Mouse (Mus musculus) heart, embryonic 11.5 days (tissue): ENCODE results near the gene Akap6. TPM values are rescaled to one million over a fixed set of nuclear protein-coding genes. Genes with fewer than 3 reads are reported as not detected.

Experiments
- ATAC-seq: fragments of 200-750 bp; cut with Nextera tagmentation; replicated peaks from 2 replicates; pipeline ENCODE4 v1.8.0; 2017; ENCODE audit warnings: moderate library complexity; ENCODE audit not compliant: insufficient number of reproducible peaks, low FRiP score, low TSS enrichment
- H3K27ac ChIP-seq: fragments of 300-500 bp; sonication (generic); 2 replicates; pipeline ENCODE4 v1.5.1; 2014; ENCODE audit warnings: mild to moderate bottlenecking, low read depth, low read length
- H3K27me3 ChIP-seq: fragments of 300-500 bp; sonication (generic); 2 replicates; pipeline ENCODE4 v1.6.1; 2014; ENCODE audit warnings: mild to moderate bottlenecking, low read length, mixed read lengths; ENCODE audit not compliant: control insufficient read depth, insufficient read depth
- H3K36me3 ChIP-seq: fragments of 300-500 bp; sonication (generic); 2 replicates; pipeline ENCODE4 v1.6.1; 2014; ENCODE audit warnings: mild to moderate bottlenecking, low read length, moderate library complexity, mixed read lengths; ENCODE audit not compliant: control insufficient read depth, insufficient read depth
- H3K4me1 ChIP-seq: fragments of 300-500 bp; sonication (generic); 2 replicates; pipeline ENCODE4 v1.6.1; 2014; ENCODE audit warnings: low read length; ENCODE audit not compliant: control insufficient read depth, insufficient read depth
- H3K4me2 ChIP-seq: fragments of 300-500 bp; sonication (generic); 2 replicates; pipeline ENCODE4 v1.6.1; 2014; ENCODE audit warnings: mild to moderate bottlenecking, moderate library complexity
- H3K4me3 ChIP-seq: fragments of 300-500 bp; sonication (generic); 2 replicates; pipeline ENCODE4 v1.5.1; 2014; ENCODE audit warnings: low read depth, low read length
- H3K9ac ChIP-seq: fragments of 300-500 bp; sonication (generic); 2 replicates; pipeline ENCODE4 v1.6.1; 2014; ENCODE audit warnings: mild to moderate bottlenecking, low read depth, low read length, moderate library complexity
- H3K9me3 ChIP-seq: fragments of 300-500 bp; sonication (generic); replicated peaks from 2 replicates; pipeline ENCODE4 v1.6.1; 2016; ENCODE audit warnings: low read length; ENCODE audit not compliant: control insufficient read depth
- WGBS: fragments of 180-500 bp; shearing (Covaris S2); extraction: QIAGEN DNeasy Blood & Tissue Kit; methylation state at CpG from one replicate; pipeline ENCODE4 v1.1.7; 2014; ENCODE audit not compliant: insufficient replicate concordance; 5-methylcytosine and 5-hydroxymethylcytosine counted together
- polyA plus RNA-seq: library from polyadenylated mRNA; unstranded; fragments of >200 nt; fragmentation: Nextera tagmentation; extraction: Ambion mirVana; gene quantifications from 2 replicates; pipeline ENCODE4 v1.2.1, GENCODE M21; 2014

The Akap6 gene
- polyA plus RNA-seq, 1 experiment from 2014 or later: 6.7 TPM

DNA sequence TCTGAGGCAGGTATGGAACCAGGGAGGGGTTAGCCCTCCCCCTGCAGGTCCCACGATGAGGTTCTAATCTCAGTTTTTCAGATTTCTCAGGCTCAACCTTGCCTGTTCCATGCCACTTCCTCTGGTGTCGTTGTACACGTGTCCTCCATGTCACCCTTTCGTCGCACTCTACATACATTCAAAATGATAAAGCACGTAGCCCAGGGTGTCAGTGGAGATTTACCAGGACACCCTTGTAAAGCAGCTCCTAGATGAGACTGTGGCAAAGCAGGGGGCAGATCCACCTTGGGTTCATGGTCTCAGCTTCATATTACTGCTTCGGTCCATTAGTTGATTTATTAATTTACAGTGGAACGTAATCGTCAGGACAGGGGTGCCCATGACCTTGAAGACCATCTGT, 100.5 kb downstream of the Akap6 start:
- WGBS: 49% methylated on average over 9 of the region's 9 CpGs
- H3K4me1 ChIP-seq: peaks cover 7% of the 10 kb centered on the region; the same call in 1 of the 2 replicates

DNA sequence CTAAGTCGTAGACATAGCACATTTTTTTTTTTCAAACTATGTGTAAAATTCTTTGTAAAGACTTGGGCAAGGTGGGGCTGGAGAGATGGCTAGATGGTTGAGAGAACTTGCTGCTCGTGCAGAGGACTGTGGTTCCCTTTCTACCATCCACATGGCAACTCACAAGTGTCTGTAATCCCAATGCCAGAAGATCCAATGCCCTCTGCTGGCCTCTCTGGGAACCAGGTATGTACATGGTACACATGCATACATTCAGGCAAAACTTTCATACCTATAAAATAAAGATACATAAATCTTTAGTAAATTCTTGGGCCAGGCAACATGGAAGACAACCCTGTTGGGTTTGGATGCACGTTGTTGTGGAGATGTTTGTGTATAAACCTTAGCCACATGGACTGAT, 107.1 kb downstream of the Akap6 start:
- H3K36me3 ChIP-seq: no peaks in the 10 kb centered on the region
- no peaks in the 10 kb centered on the region for H3K27me3 ChIP-seq
- ATAC-seq: no peak
- no peak overlapping the region for H3K4me2 ChIP-seq
- H3K4me1 ChIP-seq: no peaks in the 10 kb centered on the region
- H3K9me3 ChIP-seq: no peaks in the 10 kb centered on the region
- 60% methylated on average over 3 of the region's 3 CpGs for WGBS
- H3K27ac ChIP-seq: no peak overlapping the region
- no peak overlapping the region for H3K9ac ChIP-seq
- H3K4me3 ChIP-seq: no peak overlapping the region

More for the DNA sequence above, 100.5 kb downstream of the Akap6 start:
- ATAC-seq: no peak
- Histone ChIP-seq H3K27ac (no peak overlapping the region), H3K36me3 (no peaks in the 10 kb centered on the region), H3K4me3 (no peak overlapping the region), H3K27me3 (no peaks in the 10 kb centered on the region), H3K9ac (no peak overlapping the region), H3K4me2 (peak overlapping the region; percentile 36), H3K9me3 (no peaks in the 10 kb centered on the region)

DNA sequence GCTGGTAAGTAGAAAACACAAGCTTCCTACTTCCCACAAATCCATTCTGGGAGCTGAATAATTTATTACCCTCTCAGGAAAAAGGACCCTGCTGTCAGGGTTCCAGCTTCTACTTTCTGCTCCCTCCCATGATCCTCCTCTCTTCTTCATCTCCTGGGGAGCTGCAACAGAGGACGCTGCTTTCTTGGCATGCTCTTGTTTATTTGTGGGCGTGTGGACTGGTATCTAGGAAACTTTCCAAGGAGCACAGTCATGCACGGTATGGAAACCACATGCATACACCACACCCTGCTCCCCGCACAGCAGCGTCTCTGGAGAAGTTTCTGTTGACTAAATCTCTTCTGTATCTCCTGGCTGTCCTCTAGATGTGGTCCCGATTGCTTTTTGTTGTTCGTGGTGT, 119.4 kb downstream of the Akap6 start:
- no peak for ATAC-seq
- Histone ChIP-seq H3K4me3 (no peak overlapping the region), H3K4me1 (no peaks in the 10 kb centered on the region), H3K9ac (no peak overlapping the region), H3K9me3 (peaks cover 2% of the 10 kb centered on the region; the same call in 1 of the 2 replicates), H3K27ac (no peak overlapping the region), H3K27me3 (no peaks in the 10 kb centered on the region), H3K4me2 (no peak overlapping the region), H3K36me3 (no peaks in the 10 kb centered on the region)
- whole genome bisulfite sequencing: 66% methylated on average over 7 of the region's 7 CpGs

DNA sequence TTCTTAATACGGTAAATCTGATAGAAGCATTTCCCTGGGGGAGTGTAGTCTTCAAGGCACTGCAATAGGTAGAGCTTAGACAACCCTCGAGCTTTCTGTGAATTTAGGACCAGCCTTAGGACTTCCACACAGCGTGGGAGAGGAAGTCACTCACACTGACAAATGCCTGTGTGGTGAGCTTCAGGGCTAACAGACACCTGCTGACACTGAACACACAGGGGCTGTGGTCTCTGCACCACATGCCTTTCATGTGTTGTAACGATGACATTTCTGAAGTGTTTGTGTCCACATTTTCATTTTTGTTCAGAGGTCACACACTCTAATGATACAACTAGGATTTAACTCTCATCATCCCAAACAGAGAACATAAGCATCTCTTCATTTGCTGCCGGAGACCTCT, 125.6 kb downstream of the Akap6 start:
- H3K4me2 ChIP-seq: no peak overlapping the region
- H3K27me3 ChIP-seq: no peaks in the 10 kb centered on the region
- no peak overlapping the region for H3K27ac ChIP-seq
- H3K9me3 ChIP-seq: peaks cover 2% of the 10 kb centered on the region; the same call in 1 of the 2 replicates
- no peak for ATAC-seq
- H3K4me1 ChIP-seq: no peaks in the 10 kb centered on the region
- H3K36me3 ChIP-seq: no peaks in the 10 kb centered on the region
- H3K4me3 ChIP-seq: no peak overlapping the region
- WGBS: 76% methylated on average over 5 of the region's 5 CpGs
- no peak overlapping the region for H3K9ac ChIP-seq

DNA sequence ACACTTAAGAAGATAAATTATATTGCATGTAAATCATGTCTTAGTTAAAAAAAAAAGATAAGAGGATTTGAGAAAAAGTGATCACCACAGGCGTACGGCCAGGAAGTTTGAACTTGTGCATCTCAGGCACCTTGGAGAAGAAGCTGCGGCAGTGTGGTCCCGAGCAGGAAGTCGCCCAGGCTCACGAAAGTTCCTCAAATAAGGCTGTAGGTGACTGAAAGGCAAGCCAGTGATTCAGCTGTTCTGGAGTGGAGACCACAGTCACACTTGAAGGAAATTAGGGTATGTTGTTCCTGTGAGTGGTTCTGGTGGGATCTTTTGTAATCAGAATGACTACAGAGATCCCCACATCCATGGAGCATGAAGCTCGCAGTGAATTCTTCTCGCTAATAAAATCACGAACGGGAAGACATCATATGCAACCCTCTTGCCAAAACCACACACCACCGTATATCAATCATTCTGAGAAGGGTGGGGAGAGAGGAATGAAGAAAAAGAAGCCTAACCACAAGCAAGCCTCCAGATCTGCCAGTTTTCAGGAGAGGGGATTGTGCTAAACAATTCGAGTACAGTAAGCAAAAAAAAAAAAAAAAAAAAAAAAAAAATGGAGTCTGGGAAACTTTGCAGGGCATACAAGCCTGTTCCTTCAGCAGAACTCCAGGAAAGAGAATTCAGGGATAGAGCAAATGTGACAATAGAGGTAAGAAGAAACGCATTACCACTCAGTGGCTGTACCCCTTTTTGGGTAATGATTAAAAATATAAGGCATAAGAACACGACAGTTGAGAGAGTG, 130.0 kb downstream of the Akap6 start:
- Histone ChIP-seq H3K9ac (no peak overlapping the region), H3K4me2 (no peak overlapping the region), H3K4me3 (no peak overlapping the region), H3K27ac (no peak overlapping the region), H3K27me3 (no peaks in the 10 kb centered on the region), H3K36me3 (no peaks in the 10 kb centered on the region), H3K4me1 (peaks cover 3% of the 10 kb centered on the region; the same call in 1 of the 2 replicates), H3K9me3 (no peaks in the 10 kb centered on the region)
- no peak for ATAC-seq
- 69% methylated on average over 14 of the region's 14 CpGs for WGBS

DNA sequence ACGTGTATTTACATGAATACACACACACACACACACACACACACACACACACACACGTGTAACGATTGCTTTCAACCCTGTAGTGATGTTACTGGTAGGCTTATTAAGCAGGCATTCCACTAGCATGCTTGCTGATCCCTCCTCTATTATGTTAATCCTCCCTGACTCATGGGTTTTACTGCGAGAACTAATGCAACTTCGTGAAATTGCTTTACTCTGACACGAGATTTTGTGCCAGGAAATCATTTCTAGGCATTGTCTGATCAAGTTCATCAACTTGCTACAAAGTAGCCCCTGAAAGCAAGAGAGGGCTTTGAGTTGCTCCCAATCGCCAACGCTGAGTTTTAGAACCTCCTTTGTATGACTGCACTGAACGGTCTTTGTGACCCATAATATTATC, 132.6 kb downstream of the Akap6 start:
- WGBS: 67% methylated on average over 9 of the region's 9 CpGs

DNA sequence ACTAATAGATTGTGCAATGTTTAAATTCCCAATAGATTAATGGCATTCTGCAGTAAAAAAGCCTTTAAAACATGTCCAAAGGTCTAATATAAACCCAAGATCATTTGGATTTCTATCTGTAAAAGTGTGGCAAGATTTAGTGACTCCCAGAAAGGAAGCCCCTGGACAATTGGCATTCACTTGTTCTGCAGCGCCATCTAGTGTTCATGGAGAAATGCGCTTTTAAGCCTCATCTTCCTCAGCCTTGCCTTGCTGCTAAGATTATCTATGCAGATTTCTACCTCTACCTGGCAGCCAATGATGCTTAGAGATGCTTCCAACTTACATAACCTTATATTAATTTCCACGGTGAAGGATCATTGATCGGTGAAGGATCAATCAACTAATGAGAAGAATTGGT, 133.0 kb downstream of the Akap6 start:
- H3K36me3 ChIP-seq: no peaks in the 10 kb centered on the region
- H3K4me1 ChIP-seq: peaks cover 22% of the 10 kb centered on the region
- H3K4me2 ChIP-seq: no peak overlapping the region
- no peak overlapping the region for H3K9ac ChIP-seq
- H3K9me3 ChIP-seq: no peaks in the 10 kb centered on the region
- no peaks in the 10 kb centered on the region for H3K27me3 ChIP-seq
- no peak overlapping the region for H3K4me3 ChIP-seq
- 7% methylated on average over 4 of the region's 4 CpGs for WGBS
- no peak overlapping the region for H3K27ac ChIP-seq
- ATAC-seq: no peak

More for the DNA sequence above, 132.6 kb downstream of the Akap6 start:
- Histone ChIP-seq H3K4me1 (peaks cover 22% of the 10 kb centered on the region), H3K9me3 (no peaks in the 10 kb centered on the region), H3K9ac (no peak overlapping the region), H3K27ac (no peak overlapping the region), H3K4me3 (no peak overlapping the region), H3K36me3 (no peaks in the 10 kb centered on the region), H3K27me3 (no peaks in the 10 kb centered on the region), H3K4me2 (no peak overlapping the region)
- ATAC-seq: no peak

DNA sequence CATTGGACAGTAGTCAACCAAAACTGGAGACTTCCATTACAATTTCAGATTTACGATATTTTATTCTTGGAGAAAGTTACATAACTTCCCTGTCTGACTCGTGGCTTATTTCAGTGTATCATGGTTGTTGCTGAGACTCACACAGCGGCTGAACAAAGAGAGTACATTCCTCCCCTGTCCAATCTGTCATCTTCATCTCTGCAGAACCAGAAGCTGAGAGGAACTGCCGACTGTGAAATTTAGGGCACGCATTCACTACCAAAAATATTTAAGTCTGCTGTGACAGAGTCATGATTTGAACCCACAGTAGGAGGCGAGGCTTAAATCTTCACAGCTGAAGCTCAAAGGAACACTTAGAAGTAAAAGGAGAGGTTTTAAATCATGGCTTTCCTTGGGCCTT, 134.0 kb downstream of the Akap6 start:
- Histone ChIP-seq H3K9me3 (no peaks in the 10 kb centered on the region), H3K9ac (no peak overlapping the region), H3K4me2 (no peak overlapping the region), H3K27me3 (no peaks in the 10 kb centered on the region), H3K36me3 (no peaks in the 10 kb centered on the region), H3K4me3 (no peak overlapping the region), H3K27ac (no peak overlapping the region), H3K4me1 (peaks cover 22% of the 10 kb centered on the region)
- 55% methylated on average over 6 of the region's 6 CpGs for WGBS
- ATAC-seq: no peak

DNA sequence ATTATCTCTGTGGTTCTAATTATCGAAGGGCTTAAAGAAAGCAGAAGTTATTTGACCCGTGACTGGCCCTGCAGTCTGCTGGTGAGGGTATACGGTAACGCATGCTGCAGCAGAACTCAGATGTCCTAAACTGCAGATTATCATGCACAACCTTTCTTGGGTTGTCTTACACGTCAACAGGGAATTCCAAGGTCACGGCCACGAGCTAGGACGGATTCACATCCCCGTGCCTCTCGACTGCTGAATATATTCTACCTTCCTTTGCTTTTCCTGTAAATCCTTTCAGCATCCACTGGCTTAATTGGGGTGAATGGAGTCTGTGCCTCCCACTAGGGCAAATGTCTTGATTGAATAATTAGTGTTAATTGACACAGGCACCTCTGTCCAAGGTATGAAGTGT, 134.9 kb downstream of the Akap6 start:
- Histone ChIP-seq H3K4me3 (no peak overlapping the region), H3K27ac (no peak overlapping the region), H3K9ac (no peak overlapping the region), H3K4me1 (peaks cover 22% of the 10 kb centered on the region), H3K9me3 (no peaks in the 10 kb centered on the region), H3K36me3 (no peaks in the 10 kb centered on the region), H3K27me3 (no peaks in the 10 kb centered on the region), H3K4me2 (no peak overlapping the region)
- 27% methylated on average over 10 of the region's 10 CpGs for WGBS
- no peak for ATAC-seq
